Mouse (Mus musculus) left cerebral cortex, adult 18-20 months (tissue): ENCODE results near the gene Adat2. TPM values are rescaled to one million over a fixed set of nuclear protein-coding genes. Genes with fewer than 3 reads are reported as not detected.

Experiments
- DNase-seq, 2 experiments: peaks; one replicate each; pipeline ENCODE4 v3.0.0; 2021 to 2022; ENCODE audit warnings: low spot score in 2 of 2, mixed read lengths in 1 of 2
- long read RNA-seq, 2 experiments: library from polyadenylated mRNA; stranded (forward); transcript quantifications; one replicate each; pipeline ENCODE4 v2.0.0; 2021
- total RNA-seq, 2 experiments: library from RNA; stranded (reverse); gene quantifications; 2 replicates each; pipeline ENCODE4 v1.2.3; 2021

Gene Adat2
- total RNA-seq = 10 to 100 TPM in 1 of 2 experiments, 1 to 10 TPM in 1; 9.3 to 10.3 TPM
- long read RNA-seq, experiment 1, transcript Adat2-201 (6 exons, 1,466 nt) = major isoform, 7 of 7 reads
- long read RNA-seq, experiment 1, partial matches to known transcripts = 0 of 7 reads
- long read RNA-seq, experiment 1, other reads (novel, unspliced or antisense) = 0 of 7 reads
- long read RNA-seq, experiment 2, partial matches to known transcripts = 0 of 2 reads
- long read RNA-seq, experiment 2, other reads (novel, unspliced or antisense) = 1 of 2 reads

DNA sequence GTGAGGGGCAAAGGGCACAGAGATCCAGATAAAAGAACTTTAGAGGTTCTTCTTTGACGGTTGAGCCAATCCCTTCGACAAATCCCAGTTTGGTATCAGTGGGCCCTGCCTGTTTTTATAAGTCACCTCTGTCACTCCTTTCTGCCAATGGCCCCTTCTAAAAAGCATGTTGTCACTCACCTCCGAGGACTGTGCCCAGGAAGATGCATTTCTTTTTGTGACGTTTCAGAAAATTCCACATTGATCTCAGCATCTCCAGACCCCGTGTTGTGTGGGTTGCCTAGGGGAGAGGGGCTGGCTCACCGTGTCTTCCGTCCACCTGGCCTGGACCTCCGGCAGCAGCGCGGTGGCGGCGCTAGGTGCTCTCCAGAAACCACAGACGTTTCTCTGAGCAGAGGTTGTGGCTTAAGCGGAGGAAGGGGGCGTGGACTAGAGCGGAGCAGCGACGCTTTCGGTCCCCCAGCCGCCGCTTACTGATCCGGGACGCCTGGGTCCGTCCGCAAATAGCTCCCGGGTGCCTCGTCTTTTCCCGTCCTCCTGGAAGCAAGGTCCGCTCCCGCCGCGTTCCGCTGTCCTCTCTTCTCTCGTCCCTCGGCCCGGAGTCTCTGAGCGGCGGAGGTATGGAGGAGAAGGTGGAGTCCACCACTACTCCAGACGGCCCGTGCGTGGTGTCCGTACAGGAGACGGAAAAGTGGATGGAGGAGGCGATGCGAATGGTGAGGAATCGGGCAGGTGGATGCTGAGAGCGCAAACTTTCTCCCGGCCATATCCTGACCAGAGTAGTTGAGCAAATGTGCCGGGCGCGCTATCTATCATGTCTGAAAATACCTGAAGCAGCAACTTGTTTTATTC is at the start of gene Adat2, which contains the start of gene Pex3:
Gene Adat2 (plus strand): TSS at position 249 of the 852 bp plus-strand sequence.
Gene Pex3 (minus strand): TSS at position 497 of the 852 bp plus-strand sequence.
- DNase-seq = peak; percentile 83 to 88

DNA sequence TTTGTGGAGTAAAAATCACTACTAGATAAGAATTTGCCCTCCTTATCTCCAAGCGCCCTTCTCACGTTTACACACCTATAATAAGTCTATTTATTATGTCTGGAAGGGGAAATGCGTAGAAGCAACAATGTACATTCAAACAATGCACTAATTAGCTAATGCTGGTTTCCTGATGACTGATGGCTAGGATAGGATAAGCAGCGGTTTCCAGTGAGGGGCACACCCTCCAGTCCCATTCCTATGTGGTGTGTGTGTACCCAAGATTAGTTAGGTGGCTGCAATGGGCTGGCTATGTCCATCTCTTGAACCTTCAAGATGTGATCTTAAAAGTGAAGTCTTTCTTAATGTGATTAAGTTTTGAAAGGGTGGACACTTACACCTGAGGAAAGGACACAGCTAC is 30.8 kb upstream of the Adat2 start:
- no peak for DNase-seq

DNA sequence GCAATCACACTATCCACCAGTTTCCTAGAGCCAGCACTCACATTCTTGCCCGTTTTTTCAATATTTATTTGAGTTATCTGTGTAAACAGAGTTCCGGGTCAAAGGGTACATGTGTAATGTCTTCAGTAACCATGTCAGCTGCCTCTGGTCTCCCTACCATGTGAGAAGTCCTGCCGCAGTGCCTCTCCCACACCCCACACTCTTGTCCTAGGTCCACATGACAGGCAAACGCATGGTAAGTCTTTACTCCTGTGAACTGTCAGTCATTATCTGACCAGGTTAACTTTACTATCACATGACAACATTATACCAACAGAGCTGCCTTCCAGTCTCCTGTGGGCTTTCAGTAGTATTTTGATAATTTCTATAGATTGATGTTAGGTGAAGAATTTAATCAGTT is 24.5 kb upstream of the Adat2 start:
- DNase-seq = no peak

DNA sequence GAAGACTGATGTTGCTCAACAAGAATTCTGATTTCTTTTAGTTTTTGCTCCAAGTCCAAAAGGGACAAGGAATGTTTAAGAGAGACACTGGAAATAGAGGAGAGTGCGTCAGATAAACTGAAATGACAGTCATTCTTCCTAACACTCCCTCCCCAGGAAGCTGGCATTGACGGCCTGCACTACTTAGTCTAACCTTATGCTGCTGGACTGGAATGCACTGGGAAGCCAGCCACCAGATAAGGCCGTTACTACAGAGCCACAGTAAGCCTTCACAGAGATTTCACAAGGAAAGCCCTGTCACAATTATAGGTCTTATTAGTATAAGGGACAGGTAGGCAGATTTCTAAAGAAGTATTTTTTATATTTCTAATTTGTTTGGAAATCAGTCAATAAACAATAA is 17.9 kb upstream of the Adat2 start:
- no peak for DNase-seq

DNA sequence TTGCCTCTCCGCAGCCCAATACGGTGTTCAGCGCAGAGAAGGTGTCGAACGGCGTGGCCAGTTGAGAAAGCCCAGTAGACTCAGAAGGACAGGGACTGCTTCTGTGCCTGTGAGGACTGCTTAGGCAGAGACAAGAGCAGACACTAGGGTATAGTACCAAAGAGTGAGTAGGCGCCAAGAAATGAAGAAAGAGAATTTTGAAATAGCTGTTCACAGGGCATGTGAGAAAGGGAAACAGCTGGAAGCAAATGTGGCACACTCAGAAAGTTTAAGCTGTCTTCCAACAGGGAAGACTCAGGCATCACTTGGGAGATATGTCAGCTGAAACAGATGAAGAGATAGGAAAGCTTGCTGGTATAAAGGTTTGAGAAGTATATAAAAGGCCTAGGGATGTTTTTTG is 16.0 kb upstream of the Adat2 start:
- DNase-seq = no peak

DNA sequence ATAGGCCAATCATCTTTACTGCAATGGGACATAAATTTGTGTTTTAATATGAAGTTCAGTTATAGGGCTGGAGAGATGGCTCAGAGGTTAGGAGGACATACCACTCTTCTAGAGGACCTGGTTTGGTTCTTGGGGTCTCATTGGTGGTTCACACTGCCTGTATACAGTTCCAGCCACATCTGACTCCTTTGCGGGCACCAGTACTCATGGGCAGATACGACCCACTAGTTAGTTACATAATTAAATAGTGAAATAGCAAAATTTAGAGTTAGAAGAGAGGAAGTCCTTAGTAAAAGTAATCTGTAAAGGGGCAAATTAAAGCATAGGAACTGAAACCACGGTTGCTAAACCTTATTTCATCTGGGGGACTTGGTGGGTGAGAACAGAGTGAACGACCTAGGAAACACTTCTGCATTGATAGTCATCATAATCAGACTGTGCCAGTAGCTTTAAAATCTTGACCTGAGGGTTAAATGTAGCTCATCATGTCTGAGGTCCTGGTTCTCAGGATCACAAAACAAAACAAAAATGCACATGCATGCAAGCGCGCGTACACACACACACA is 12.8 kb upstream of the Adat2 start:
- no peak for DNase-seq

DNA sequence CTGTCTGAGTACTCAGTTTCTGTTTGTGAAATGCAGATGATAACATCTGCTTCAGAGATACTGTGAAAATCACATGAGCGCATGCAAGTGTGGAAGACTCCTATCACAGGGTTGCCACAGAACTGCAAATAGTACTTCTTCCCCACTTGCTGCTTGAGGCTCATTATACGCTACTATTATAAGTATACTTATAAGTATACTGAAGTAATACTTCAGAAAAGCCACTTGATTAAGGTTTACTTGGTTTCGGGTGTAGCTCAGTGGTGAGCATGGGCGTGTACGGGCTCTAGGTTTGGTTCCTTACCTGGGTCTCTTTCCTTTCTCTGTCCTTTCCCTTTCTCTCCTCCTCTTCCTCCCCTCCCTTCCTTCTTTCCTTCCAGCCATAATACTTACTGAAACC is 11.0 kb upstream of the Adat2 start:
- DNase-seq = no peak

DNA sequence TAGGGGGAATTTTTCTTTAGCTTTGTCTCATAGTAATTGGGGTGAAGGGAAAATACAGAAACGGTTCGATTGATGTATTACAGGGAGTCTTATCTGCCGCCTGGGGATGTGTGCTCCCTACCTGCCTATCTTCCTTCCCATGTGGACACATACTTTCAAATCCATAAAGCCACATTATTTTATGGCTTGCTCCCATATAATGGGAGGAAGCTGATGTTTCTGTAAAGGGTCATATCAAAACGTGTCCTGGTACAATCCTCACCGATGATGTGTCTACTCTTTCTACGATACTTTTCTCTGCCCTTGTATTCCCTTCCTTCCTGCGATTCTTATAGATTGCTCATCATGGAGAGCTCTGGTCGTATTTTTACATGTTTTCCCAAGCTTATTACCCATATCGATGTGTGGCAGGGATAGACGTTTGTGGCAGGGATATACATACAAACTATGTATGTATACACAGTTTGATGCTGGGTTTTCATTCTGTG is 848 bp downstream of the Adat2 start:
- DNase-seq = no peak

DNA sequence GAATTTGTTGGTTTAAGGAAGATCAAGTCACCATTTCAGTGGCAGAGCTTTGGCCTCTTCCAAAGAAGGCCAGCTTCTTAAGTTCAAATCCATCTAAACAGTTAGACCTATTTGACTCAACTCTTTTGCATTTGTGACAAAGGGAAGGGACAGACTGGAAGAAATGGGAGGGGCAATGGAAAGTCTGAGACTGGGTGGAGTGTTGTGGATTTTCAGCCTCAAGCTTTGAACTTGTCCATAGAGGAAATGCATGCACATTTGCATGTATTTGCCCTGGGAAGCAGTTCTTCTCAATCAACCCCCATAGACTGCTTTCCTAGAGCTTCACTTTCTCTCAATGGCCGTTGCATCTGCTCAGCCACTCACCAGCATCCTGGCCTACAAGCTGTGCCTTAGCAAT is 1.6 kb downstream of the Adat2 start:
- no peak for DNase-seq

DNA sequence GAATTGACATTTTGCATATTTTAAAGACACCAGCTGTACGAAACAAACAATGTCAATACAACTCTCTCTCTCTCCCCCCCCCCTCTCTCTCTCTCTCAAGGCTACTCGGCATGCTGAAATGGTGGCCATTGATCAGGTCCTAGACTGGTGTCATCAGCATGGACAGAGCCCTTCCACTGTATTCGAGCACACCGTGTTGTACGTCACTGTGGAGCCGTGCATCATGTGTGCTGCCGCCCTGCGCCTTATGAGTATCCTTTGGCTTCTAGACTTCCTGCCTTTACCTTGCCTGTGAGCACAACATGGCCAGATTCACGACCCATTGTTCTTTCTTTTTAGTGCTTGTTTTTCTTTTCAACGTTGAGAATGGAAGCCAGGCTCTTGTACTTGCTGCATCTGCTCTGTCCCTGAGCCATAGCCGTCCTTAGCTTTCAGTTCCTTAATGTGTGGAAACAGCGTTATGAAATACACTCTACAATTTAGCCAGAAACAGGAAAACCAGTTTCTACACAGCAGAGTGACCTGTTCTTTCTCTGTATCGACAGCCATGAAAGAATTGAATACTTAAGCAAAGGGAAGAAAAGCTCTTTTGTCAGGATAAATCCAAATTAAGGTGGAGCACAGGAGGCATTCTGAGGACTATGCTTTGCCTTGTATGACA is 7.5 kb downstream of the Adat2 start:
- DNase-seq = no peak

DNA sequence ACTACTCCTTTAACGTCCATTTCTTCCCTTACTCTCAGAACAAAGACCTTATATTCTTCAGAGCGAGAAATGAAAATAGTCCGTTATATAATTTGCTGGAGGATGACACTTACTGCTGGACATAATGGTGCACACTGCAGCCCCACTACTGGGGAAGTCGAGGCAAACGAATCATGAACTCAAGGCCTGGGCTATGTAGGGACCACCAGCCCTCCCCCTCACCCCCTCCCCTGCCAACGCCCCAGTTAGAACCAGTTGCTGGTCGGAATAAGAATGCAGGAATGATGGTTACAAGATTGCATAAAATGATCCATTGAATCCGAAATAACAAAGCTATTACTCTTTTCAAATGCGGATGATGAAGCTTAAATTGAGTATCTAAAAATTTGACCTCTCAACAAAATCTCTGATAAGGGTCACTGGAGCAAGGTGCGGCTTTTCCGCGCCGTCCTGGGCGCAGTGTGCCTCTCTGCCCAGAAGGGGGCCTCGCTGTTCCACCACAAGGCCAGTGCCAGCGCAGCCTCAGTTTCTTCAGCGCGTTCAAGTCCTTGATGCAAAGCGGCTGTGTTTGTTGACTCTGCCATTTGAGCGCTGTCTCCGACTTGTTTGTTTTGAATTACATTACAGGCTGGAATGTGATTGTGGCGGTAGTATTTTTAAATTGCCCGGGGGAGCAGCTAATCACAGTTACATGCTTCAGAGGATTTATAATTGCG is 11.8 kb downstream of the Adat2 start:
- DNase-seq = peak; percentile 81 to 82

DNA sequence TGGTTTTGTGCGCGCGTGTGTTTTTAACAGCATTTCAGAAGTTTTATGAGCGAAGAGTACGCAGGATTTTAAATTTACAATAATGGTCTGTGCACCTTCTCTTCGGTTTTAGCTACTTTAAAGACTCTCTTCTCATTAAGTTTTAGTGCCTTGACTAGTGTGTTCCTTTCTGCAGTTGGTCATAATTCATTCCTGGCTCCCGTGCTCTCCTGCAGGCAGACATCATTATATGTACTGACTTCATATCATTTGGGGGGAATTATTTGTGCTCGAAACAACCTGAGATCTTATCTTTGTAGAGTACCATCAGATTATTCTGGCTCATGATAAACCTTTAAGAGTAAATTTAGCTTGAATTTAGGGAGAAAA is 12.4 kb downstream of the Adat2 start:
- DNase-seq = no peak

DNA sequence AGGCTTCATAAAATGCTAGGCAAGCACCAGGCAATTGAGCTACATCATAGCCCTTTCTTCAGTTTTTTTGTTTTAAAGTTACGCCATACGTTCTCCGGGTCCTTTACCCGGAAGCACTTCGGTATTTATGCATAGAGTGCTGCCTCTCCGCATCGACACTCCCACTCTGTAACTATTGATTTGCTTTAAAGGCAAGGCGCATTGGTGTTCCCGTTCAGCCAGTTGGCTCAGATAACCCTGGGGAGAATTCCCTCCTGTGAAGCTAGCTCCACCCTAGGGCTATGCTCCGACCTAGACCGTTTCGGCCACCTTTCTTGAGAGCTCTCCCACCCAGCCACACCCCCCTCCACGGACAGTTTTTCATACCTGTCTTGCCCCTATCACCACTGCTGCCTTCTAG is 13.7 kb downstream of the Adat2 start:
- DNase-seq = no peak

DNA sequence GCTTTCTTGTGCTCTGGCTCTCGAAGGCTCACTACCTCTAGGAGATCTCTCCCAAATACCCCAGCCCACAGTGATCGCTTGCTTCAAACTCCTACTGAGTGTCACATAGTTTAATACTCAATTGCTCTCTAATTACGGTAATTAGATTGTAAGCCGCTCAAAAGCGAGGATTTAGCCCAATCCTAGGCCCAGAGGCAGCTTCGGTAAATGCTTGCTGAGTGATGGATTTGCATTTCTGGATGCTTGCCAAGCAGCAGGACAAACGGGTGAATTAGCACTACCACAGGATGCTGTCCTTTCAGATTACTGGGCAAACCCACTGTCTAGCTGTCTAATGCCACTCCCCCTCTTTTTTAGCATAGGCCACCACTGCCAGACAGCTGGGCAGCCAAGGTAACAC is 17.1 kb downstream of the Adat2 start:
- no peak for DNase-seq

DNA sequence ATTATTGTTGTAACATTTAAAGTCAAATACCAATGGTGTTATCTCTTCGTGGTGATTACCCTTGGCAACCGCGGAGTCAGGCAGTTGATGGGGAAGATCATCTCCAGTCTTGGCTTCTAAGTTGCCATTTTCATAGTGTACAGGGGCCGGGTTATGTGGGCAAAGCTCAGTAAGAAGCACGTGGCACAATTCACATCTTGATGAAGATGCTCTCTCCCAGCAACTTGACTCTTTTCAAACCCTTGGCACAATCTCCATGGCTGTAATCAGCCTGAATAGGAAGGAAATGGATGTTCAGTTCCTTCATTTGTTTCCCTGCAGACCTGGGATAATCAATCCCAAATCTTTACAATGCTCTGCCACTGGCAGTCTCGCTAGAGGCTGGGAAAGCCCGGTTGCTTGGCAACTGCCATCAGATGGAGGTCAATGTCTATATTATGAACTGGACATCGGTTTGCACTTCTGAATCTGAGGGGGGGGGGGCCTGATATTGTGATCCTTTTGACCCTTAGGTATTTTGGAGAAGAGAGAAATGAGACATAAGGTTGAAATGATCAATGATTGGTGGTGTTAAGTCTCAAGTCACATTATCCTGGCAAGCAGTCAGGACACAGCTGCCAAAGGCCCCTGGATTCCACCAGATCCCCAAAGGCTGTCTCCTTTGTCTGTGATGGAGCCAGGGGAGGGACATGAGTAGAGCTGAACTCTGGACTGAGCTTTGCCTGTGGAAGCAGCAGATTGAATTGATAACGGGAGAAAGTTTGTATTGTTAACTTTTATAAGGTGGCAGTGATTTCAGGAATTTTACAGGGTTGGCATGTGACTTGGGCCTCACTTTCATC is 18.2 kb downstream of the Adat2 start:
- DNase-seq = no peak

DNA sequence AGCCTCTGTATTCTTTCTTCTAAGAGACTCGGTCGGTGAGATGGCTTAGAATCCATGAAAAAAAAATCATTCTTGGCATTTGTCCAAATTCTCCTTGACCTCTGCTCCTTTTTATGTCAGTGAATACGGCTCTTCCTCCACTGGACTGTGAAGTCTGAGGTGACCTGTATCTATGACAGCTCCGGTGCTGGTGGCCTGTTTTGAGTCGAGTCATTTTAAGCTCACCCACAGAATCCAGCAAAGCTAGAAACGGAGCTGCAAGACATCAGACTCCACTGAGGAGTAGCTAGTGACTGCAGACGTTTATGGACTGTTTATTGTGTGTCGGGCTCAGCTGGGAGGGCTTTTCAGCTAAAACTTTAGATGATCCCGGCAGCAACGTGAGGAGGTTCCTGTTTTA is 19.3 kb downstream of the Adat2 start:
- DNase-seq = no peak

DNA sequence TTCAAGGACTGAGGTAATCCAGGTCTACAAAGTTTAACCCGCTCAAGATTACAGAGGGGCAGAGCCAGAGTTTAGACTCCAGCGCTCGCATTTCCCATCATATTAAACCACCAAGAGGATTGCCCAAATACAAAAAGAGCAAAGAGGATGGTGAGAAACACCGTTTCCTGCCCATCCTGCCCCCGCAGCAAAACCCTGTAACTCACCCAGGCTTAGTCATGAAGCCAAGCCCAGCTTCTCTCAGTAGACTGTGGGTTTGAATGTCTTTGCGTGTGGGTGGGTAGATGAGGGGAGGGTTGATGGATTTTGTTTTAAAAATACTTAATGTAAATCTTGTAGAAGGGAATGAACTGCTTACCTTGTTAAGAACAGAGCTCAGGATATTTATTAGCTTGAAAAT is 19.7 kb downstream of the Adat2 start:
- peak in 1 of 2 experiments; percentile 28 for DNase-seq

DNA sequence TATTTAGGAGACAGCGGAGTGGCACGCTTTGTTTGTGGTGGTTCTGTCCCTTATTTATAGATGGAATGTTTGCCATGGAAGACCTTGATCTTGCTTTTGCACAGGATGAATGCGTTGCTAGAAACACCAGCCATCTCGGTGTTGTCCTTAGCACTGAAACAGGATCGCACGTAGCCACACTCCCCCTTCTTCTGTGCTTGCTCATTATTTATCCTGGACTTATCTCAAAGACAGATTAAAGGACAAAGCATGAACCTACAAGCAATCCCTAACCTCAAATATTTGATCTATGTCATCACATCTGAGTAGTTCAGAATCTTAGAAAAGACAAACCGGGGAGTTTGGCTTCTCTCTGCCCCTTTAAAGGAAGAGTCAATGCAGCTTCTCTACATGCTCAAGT is 24.4 kb downstream of the Adat2 start:
- no peak for DNase-seq

DNA sequence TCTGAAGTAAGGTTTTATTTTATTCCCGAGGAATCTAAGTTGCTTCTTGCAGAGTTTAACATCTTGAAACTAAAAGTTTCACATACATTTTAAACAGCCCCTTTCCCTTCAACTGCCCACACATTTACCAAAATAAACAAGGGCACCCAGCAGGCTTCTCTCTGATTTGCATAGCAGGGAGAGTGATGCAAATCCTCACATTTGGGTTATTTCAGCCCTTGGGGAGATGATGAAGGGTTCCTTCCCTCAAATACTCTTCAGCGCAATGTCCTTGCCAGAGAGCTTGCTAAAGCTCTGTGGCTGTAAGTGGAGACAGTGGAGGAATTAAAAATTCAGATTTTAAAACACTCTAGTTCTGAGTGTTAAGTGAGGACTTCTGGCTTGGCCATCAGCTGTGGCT is 35.2 kb downstream of the Adat2 start:
- DNase-seq = peak; percentile 41 to 50

DNA sequence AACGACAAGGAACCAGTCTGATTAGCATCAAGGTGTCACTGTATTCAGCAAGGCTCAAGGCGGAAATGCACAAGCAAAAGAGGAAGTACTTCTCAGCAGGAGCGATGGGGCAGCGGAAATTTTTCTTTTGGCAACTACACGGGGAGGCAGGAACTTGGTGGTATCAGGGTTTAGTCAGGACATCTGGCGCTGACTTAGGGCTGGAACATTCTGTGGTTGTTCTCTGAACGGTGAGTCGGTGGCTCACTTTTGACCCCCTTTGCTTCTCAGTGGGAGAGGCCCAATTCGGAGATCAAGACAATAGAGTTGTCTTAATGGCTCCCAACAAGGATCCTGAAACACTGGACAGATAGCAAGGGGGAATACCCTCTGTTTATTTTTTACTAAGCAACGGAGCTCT is 39.5 kb downstream of the Adat2 start:
- DNase-seq = no peak
